Mouse (Mus musculus): Measurements from ENCODE around the gene Tbc1d4.

DNA sequence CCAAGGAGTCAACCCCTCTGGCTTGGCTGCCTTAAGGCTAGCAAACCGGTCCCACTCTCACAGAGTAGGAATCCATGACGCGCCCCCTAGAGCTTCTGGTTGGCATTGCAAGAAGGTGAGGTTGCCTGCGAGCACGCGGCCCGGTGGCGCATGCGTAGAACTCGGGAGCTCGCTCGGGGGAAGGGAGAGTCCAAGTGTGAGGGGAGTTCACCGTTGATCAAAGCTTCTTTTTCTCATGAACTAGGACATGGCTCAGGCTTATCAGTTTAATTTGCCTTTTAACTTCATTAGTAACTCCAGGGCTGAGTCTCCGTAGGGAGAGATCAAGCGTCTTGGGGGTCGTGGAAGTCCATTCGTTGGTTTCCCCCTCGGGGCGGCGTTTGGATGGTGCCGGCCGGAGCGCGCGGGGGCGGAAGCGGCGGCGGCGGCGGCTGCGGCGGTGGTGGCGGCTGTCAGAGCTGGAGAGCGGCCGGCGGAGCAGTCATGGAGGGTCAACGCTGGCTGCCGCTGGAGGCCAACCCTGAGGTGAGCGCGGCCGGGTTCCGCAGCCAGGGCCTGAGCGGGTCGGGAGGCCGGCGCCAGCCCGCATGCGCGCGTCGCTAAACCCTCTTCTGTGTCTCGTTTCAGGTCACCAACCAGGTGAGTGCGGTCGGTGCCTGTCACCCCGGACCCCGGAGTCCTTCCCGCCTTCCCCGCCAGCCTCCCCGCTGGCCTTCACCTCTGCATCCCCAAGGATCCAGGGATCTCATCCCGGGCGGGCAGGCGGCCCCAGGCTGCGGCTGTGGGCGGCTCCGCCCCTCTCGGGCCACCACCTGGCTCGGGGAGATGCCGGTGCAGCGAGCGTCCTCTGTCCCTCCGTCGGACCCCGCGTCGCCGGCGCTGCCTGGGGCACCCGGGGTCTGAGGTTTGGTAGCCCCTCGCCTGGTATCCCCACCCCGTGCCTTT, 44.9 kb upstream of the Tbc1d4 start, which contains the start of gene Uchl3:
- TF ChIP-seq MYC (IDR thresholded peaks at IDR 0.05; ENCODE audit: low read depth, low read length) (peak; percentile 80; the same call in 1 of the 2 replicates), CTCF (IDR thresholded peaks at IDR 0.05 in 2 of 3, conservative IDR thresholded peaks at IDR 0.05 in 1 of 3; ENCODE audit: control insufficient read depth in 1 of 3, insufficient read depth in 1 of 3, low read depth in 2 of 3, low read length in 3 of 3, poor library complexity in 1 of 3, severe bottlenecking in 1 of 3) (peak; percentile 79 to 87 (median 84)), JUND (IDR thresholded peaks at IDR 0.05; ENCODE audit: low read depth, low read length) (no peak), KAT2A (conservative IDR thresholded peaks at IDR 0.05; ENCODE audit: low read depth, low read length) (no peak), GATA1 (IDR thresholded peaks at IDR 0.05; ENCODE audit: low read depth, low read length) (no peak), ZMIZ1 (IDR thresholded peaks at IDR 0.05; ENCODE audit: low read depth, low read length) (no peak), HCFC1 (IDR thresholded peaks at IDR 0.05; ENCODE audit: low read depth, low read length) (peak; percentile 75), NELFE (IDR thresholded peaks at IDR 0.05; ENCODE audit: low read depth, low read length) (peak; percentile 59), RAD21 (IDR thresholded peaks at IDR 0.05; ENCODE audit: low read depth, low read length) (no peak; the same call in 1 of the 2 replicates), UBTF (IDR thresholded peaks at IDR 0.05; ENCODE audit: borderline replicate concordance, insufficient read depth, low read depth, low read length) (no peak), ZNF384 (IDR thresholded peaks at IDR 0.05; ENCODE audit: low read depth, low read length) (no peak), ZC3H11A (IDR thresholded peaks at IDR 0.05; ENCODE audit: low read depth, low read length) (no peak), ETS1 (IDR thresholded peaks at IDR 0.05; ENCODE audit: low read depth, low read length) (no peak)

Data from MEL (cell line).